Mouse (Mus musculus) subcutaneous adipose tissue, adult 2 months (tissue): ENCODE data around the gene Olfr201. TPM values are rescaled to one million over a fixed set of nuclear protein-coding genes. Genes with fewer than 3 reads are reported as not detected.

Experiments used
- polyA plus RNA-seq: library from polyadenylated mRNA; depleted of rRNA; stranded (reverse); fragments of >200 nt; gene quantifications from 2 replicates; pipeline ENCODE4 v1.2.3, GENCODE M21; 2012; ENCODE audit warnings: low replicate concordance; rRNA removed

Olfr201 gene
- polyA plus RNA-seq = not detected in 2 replicates

GRCm38 (mm10) chr16:59272532-59272931, at the start of gene Olfr201:
TSS of gene Olfr201 (minus strand) at chr16:59272632.

GRCm38 (mm10) chr16:59318148-59318547, 45.7 kb upstream of the Olfr201 start, which contains the start of gene Olfr204:
TSS of gene Olfr204 (minus strand) at chr16:59318248.

GRCm38 (mm10) chr16:59298581-59298980, 26.1 kb upstream of the Olfr201 start, which contains the start of gene Olfr203:
TSS of gene Olfr203 (plus strand) at chr16:59298881.

GRCm38 (mm10) chr16:59286693-59287092, 14.3 kb upstream of the Olfr201 start, which contains the start of gene Olfr202:
TSS of gene Olfr202 (minus strand) at chr16:59286793.

GRCm38 (mm10) chr16:59219667-59220066, 52.8 kb downstream of the Olfr201 start, which contains the start of gene Olfr199:
TSS of gene Olfr199 (minus strand) at chr16:59219767.

Other genes starting within 250 kb of the Olfr201 start
- not detected in 2 replicates for gene Olfr186, start 242.3 kb downstream of the Olfr201 start, polyA plus RNA-seq
- gene Olfr187, start 232.9 kb downstream of the Olfr201 start, polyA plus RNA-seq = not detected in 2 replicates
- not detected in 2 replicates for gene Olfr190, start 194.6 kb downstream of the Olfr201 start, polyA plus RNA-seq
- not detected in 2 replicates for gene Olfr191, start 182.8 kb downstream of the Olfr201 start, polyA plus RNA-seq
- gene Olfr193, start 160.8 kb downstream of the Olfr201 start, polyA plus RNA-seq = not detected in 2 replicates
- gene Olfr194, start 151.6 kb downstream of the Olfr201 start, polyA plus RNA-seq = not detected in 2 replicates
- not detected in 2 replicates for gene Olfr195, start 125.6 kb downstream of the Olfr201 start, polyA plus RNA-seq
- not detected in 2 replicates for gene Olfr196, start 102.2 kb downstream of the Olfr201 start, polyA plus RNA-seq
- not detected in 2 replicates for gene Olfr198, start 69.1 kb downstream of the Olfr201 start, polyA plus RNA-seq
- gene Olfr199, start 52.9 kb downstream of the Olfr201 start, polyA plus RNA-seq = not detected in 2 replicates
- not detected in 2 replicates for gene Olfr202, start 14.2 kb upstream of the Olfr201 start, polyA plus RNA-seq
- not detected in 2 replicates for gene Olfr203, start 26.2 kb upstream of the Olfr201 start, polyA plus RNA-seq
- not detected in 2 replicates for gene Olfr204, start 45.6 kb upstream of the Olfr201 start, polyA plus RNA-seq
- not detected in 2 replicates for gene Olfr205, start 58.5 kb upstream of the Olfr201 start, polyA plus RNA-seq
- gene Olfr206, start 76.6 kb upstream of the Olfr201 start, polyA plus RNA-seq = not detected in 2 replicates
- gene Olfr209, start 91.4 kb upstream of the Olfr201 start, polyA plus RNA-seq = not detected in 2 replicates
- 0.03 TPM in 1 of 2 replicates, not detected in the other for gene Gabrr3, start 134.7 kb upstream of the Olfr201 start, polyA plus RNA-seq
- gene Riox2, start 199.1 kb upstream of the Olfr201 start, polyA plus RNA-seq = 6.2 and 14.9 TPM in 2 replicates